Mouse (Mus musculus): ENCODE results near the gene Poglut1. TPM values are rescaled to one million over a fixed set of nuclear protein-coding genes. Genes with fewer than 3 reads are reported as not detected.
A peak's percentile ranks its signal among the peaks of the same experiment; 100 is the strongest.

The Poglut1 gene
- polyA plus RNA-seq, 1 experiment from 2014 or later, result 79.7 TPM

- peaks cover 82% of the 10 kb centered on the region for H3K36me3 ChIP-seq
- 93% methylated on average over 3 of the region's 3 CpGs for WGBS
- ATAC-seq (ENCODE audit: low FRiP score, low read depth), result no peak
Measured at GRCm38 (mm10) chr16:38571481-38571880, 21.4 kb upstream of the Poglut1 start.

GRCm38 (mm10) chr16:38568192-38568591 lies 18.1 kb upstream of the Poglut1 start:
- Histone ChIP-seq H3K9ac (no peak overlapping the region), H3K4me1 (peaks cover 15% of the 10 kb centered on the region), H3K27ac (no peak overlapping the region), H3K27me3 (no peaks in the 10 kb centered on the region), H3K4me2 (replicated peaks) (no peak overlapping the region), H3K9me3 (no peaks in the 10 kb centered on the region), H3K36me3 (peaks cover 81% of the 10 kb centered on the region), H3K4me3 (no peak overlapping the region)
- no peak for ATAC-seq (ENCODE audit: low FRiP score, low read depth)
- 93% methylated on average over 5 of the region's 5 CpGs for WGBS

More at GRCm38 (mm10) chr16:38571481-38571880, 21.4 kb upstream of the Poglut1 start:
- Histone ChIP-seq H3K4me1 (no peaks in the 10 kb centered on the region), H3K27me3 (no peaks in the 10 kb centered on the region), H3K4me2 (replicated peaks) (no peak overlapping the region), H3K27ac (no peak overlapping the region), H3K4me3 (no peak overlapping the region), H3K9me3 (no peaks in the 10 kb centered on the region), H3K9ac (no peak overlapping the region)

DNA sequence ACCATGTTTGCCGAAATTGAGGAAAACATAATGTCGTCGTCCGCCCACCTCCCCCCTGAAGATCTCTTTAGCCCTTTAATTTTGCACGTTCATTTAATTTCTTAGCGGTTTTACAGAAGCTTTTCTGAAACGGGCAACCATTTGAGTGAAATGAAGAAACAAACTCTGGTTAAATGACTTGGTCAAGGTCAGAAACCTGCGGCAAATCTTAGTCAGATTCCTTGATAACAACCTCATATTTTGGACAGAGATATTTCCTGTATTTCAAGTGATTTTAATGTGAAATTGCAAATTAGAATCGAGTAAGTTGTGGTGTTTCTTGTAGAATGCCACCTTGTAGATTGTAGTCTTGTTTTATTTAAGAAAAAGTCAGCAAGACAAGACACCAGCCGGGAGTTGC lies 13.5 kb upstream of the Poglut1 start:
- Histone ChIP-seq H3K4me2 (replicated peaks) (peak overlapping the region; percentile 68), H3K27ac (peak overlapping the region; percentile 79; the same call in 1 of the 2 replicates), H3K4me1 (peaks cover 15% of the 10 kb centered on the region), H3K9me3 (no peaks in the 10 kb centered on the region), H3K9ac (peak overlapping the region; percentile 97), H3K27me3 (peaks cover 8% of the 10 kb centered on the region; the same call in 1 of the 2 replicates), H3K36me3 (peaks cover 36% of the 10 kb centered on the region), H3K4me3 (peak overlapping the region; percentile 93)
- no peak for ATAC-seq (ENCODE audit: low FRiP score, low read depth)
- 31% methylated on average over 10 of the region's 10 CpGs for WGBS

GRCm38 (mm10) chr16:38562968-38563327 lies 12.9 kb upstream of the Poglut1 start:
- Histone ChIP-seq H3K27me3 (peaks cover 9% of the 10 kb centered on the region; the same call in 1 of the 2 replicates), H3K9ac (peak overlapping the region; percentile 97), H3K27ac (peak overlapping the region; percentile 79), H3K9me3 (no peaks in the 10 kb centered on the region), H3K4me1 (peaks cover 15% of the 10 kb centered on the region), H3K36me3 (peaks cover 31% of the 10 kb centered on the region), H3K4me2 (replicated peaks) (peak overlapping the region; percentile 68), H3K4me3 (peak overlapping the region; percentile 93)
- 0% methylated on average over 25 of the region's 25 CpGs for WGBS
- ATAC-seq (ENCODE audit: low FRiP score, low read depth), result peak; percentile 43

GRCm38 (mm10) chr16:38562131-38562967 lies 12.3 kb upstream of the Poglut1 start:
- H3K36me3 ChIP-seq, result peaks cover 27% of the 10 kb centered on the region
- H3K9me3 ChIP-seq, result no peaks in the 10 kb centered on the region
- H3K27ac ChIP-seq, result peak overlapping the region; percentile 79
- ATAC-seq (ENCODE audit: low FRiP score, low read depth), result peak; percentile 94
- peak overlapping the region; percentile 68 for H3K4me2 ChIP-seq (replicated peaks)
- peaks cover 9% of the 10 kb centered on the region; the same call in 1 of the 2 replicates for H3K27me3 ChIP-seq
- peak overlapping the region; percentile 97 for H3K9ac ChIP-seq
- WGBS, result 7% methylated on average over 37 of the region's 37 CpGs
- peaks cover 15% of the 10 kb centered on the region for H3K4me1 ChIP-seq
- H3K4me3 ChIP-seq, result peak overlapping the region; percentile 93

GRCm38 (mm10) chr16:38558221-38558748 lies 8.2 kb upstream of the Poglut1 start, which contains the start of gene Tmem39a:
Tmem39a (plus strand) TSS chr16:38558698.
- 76% methylated on average over 3 of the region's 3 CpGs for WGBS
- no peak within 1 kb of the TSS for H3K4me3 ChIP-seq
- H3K4me1 ChIP-seq, result no peaks in the 10 kb centered on the region
- H3K27ac ChIP-seq, result no peak within 1 kb of the TSS
- H3K27me3 ChIP-seq, result peaks cover 40% of the 10 kb centered on the region
- H3K4me2 ChIP-seq (replicated peaks), result no peak within 1 kb of the TSS
- no peaks in the 10 kb centered on the region for H3K36me3 ChIP-seq
- H3K9ac ChIP-seq, result no peak within 1 kb of the TSS
- no peak for ATAC-seq (ENCODE audit: low FRiP score, low read depth)
- H3K9me3 ChIP-seq, result no peaks in the 10 kb centered on the region

GRCm38 (mm10) chr16:38555988-38556387 lies 5.9 kb upstream of the Poglut1 start:
- Histone ChIP-seq H3K4me3 (no peak overlapping the region), H3K27ac (no peak overlapping the region), H3K4me1 (no peaks in the 10 kb centered on the region), H3K9me3 (no peaks in the 10 kb centered on the region), H3K9ac (no peak overlapping the region), H3K27me3 (peaks cover 56% of the 10 kb centered on the region), H3K36me3 (no peaks in the 10 kb centered on the region), H3K4me2 (replicated peaks) (no peak overlapping the region)
- ATAC-seq (ENCODE audit: low FRiP score, low read depth), result no peak
- WGBS, result 74% methylated on average over 3 of the region's 3 CpGs

DNA sequence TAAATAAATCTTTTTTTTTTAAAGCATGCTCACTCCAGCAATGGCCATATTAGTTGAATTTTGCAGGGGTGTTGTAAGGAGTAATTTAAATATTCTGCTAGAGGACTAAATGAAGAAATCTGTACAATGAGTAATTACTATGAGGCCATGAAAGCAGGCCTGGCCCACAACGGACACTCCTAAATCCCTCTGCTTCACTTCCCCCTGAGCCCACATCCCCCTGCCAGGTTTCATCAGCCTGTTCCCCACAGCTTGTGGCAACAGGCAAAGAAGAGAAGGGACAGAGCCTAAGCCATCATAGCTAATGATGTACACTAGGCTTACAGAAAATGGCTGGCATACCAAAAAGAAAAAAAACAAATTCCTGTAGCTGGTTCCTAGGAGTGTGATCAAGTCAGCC lies 2.1 kb downstream of the Poglut1 start:
- no peaks in the 10 kb centered on the region for H3K9me3 ChIP-seq
- H3K36me3 ChIP-seq, result peaks cover 47% of the 10 kb centered on the region
- WGBS, result 80% methylated on average over 1 of the region's 1 CpGs
- no peak overlapping the region for H3K27ac ChIP-seq
- H3K9ac ChIP-seq, result no peak overlapping the region
- H3K27me3 ChIP-seq, result peaks cover 14% of the 10 kb centered on the region
- no peak for ATAC-seq (ENCODE audit: low FRiP score, low read depth)
- peaks cover 15% of the 10 kb centered on the region for H3K4me1 ChIP-seq
- H3K4me2 ChIP-seq (replicated peaks), result no peak overlapping the region
- H3K4me3 ChIP-seq, result no peak overlapping the region

GRCm38 (mm10) chr16:38538716-38539380 lies 11.2 kb downstream of the Poglut1 start:
- H3K4me2 ChIP-seq (replicated peaks), result no peak overlapping the region
- ATAC-seq (ENCODE audit: low FRiP score, low read depth), result no peak
- H3K9ac ChIP-seq, result no peak overlapping the region
- 90% methylated on average over 11 of the region's 13 CpGs for WGBS
- H3K4me1 ChIP-seq, result no peaks in the 10 kb centered on the region
- no peak overlapping the region for H3K27ac ChIP-seq
- no peaks in the 10 kb centered on the region for H3K9me3 ChIP-seq
- peaks cover 91% of the 10 kb centered on the region for H3K36me3 ChIP-seq
- no peak overlapping the region for H3K4me3 ChIP-seq
- no peaks in the 10 kb centered on the region for H3K27me3 ChIP-seq

DNA sequence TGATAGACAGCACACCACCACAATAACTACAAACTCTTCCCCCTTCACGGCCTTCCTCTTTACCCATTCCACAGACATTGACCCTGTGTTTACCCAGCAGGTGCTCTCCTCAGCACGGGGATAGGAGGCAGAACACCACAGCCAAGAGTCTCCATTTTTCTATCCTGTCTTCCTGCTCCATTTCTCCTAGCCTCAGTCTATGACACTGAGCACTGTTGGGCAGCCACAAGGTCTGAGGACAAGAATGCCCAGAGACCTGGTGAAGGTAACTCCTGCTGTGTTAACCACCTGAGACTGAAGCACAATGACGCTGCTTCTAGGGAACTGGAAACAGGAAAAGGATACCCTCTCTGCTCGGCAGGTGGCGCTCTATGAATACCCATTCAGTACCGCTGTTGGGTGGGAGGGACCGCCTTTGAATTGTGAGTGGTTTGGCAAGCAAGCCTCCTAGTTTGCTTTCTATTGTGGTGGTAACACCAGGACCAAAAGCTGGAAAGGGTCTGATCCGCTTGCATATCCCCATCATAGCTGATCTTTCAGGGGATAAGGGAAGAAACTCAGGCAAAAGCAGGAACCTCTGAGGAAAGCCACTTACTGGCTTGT lies 13.4 kb downstream of the Poglut1 start:
- no peaks in the 10 kb centered on the region for H3K27me3 ChIP-seq
- H3K9ac ChIP-seq, result no peak overlapping the region
- ATAC-seq (ENCODE audit: low FRiP score, low read depth), result no peak
- no peak overlapping the region for H3K27ac ChIP-seq
- no peaks in the 10 kb centered on the region for H3K9me3 ChIP-seq
- 52% methylated on average over 8 of the region's 8 CpGs for WGBS
- H3K36me3 ChIP-seq, result peaks cover 92% of the 10 kb centered on the region
- H3K4me1 ChIP-seq, result no peaks in the 10 kb centered on the region
- no peak overlapping the region for H3K4me3 ChIP-seq
- H3K4me2 ChIP-seq (replicated peaks), result no peak overlapping the region

DNA sequence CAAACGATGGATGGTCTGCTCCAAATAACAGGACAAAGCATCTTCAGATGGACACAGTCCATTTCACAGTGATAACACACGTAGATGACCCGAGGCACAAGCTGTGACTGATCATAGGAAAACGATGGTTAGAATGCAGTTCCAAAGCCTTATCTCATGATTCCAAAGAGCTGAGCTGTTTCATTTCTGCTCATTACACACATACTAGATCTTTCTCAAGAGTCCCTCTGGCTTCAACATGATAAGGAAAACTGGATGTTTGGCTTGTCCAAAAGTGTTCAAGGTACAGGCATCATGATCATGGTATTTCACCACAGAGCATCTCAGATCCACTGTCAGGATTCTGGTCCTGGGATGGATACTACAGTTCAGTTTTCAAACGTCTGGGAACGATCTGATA lies 23.8 kb downstream of the Poglut1 start:
- Histone ChIP-seq H3K4me3 (no peak overlapping the region), H3K27me3 (no peaks in the 10 kb centered on the region), H3K9ac (no peak overlapping the region), H3K36me3 (peaks cover 67% of the 10 kb centered on the region), H3K27ac (no peak overlapping the region), H3K4me2 (replicated peaks) (no peak overlapping the region), H3K4me1 (peaks cover 10% of the 10 kb centered on the region), H3K9me3 (no peaks in the 10 kb centered on the region)
- no peak for ATAC-seq (ENCODE audit: low FRiP score, low read depth)
- 92% methylated on average over 6 of the region's 6 CpGs for WGBS

Data from limb, embryonic 13.5 days (tissue).